Mouse (Mus musculus): ENCODE results near the gene Shank2.

The Shank2 gene

GRCm38 (mm10) chr7:144170272-144170671 is 168.5 kb downstream of the Shank2 start:
- WGBS: 59% methylated on average over 5 of the region's 5 CpGs

- 43% methylated on average over 9 of the region's 9 CpGs for WGBS
Measured at GRCm38 (mm10) chr7:144170686-144171085, 169.0 kb downstream of the Shank2 start.

- 79% methylated on average over 6 of the region's 6 CpGs for WGBS
Measured at GRCm38 (mm10) chr7:144173869-144174268, 172.1 kb downstream of the Shank2 start.

- WGBS: 30% methylated on average over 14 of the region's 14 CpGs
Measured at GRCm38 (mm10) chr7:144174329-144174728, 172.6 kb downstream of the Shank2 start.

GRCm38 (mm10) chr7:144175025-144175424 is 173.3 kb downstream of the Shank2 start:
- 12% methylated on average over 7 of the region's 7 CpGs for WGBS

- 2% methylated on average over 40 of the region's 40 CpGs for WGBS
Measured at GRCm38 (mm10) chr7:144175481-144176233, 173.9 kb downstream of the Shank2 start.

- 33% methylated on average over 3 of the region's 3 CpGs for WGBS
Measured at GRCm38 (mm10) chr7:144176234-144176730, 174.6 kb downstream of the Shank2 start.

GRCm38 (mm10) chr7:144179436-144179835 is 177.7 kb downstream of the Shank2 start:
- WGBS: 85% methylated on average over 6 of the region's 6 CpGs

- 17% methylated on average over 6 of the region's 6 CpGs for WGBS
Measured at GRCm38 (mm10) chr7:144180885-144181284, 179.2 kb downstream of the Shank2 start.

GRCm38 (mm10) chr7:144187869-144188430 is 186.2 kb downstream of the Shank2 start:
- WGBS: 76% methylated on average over 11 of the region's 11 CpGs

GRCm38 (mm10) chr7:144189446-144189845 is 187.7 kb downstream of the Shank2 start:
- 77% methylated on average over 4 of the region's 4 CpGs for WGBS

- WGBS: 89% methylated on average over 2 of the region's 2 CpGs
Measured at GRCm38 (mm10) chr7:144198491-144198890, 196.8 kb downstream of the Shank2 start.

- WGBS: 62% methylated on average over 7 of the region's 7 CpGs
Measured at GRCm38 (mm10) chr7:144202017-144202682, 200.4 kb downstream of the Shank2 start.

GRCm38 (mm10) chr7:144204290-144204689 is 202.6 kb downstream of the Shank2 start:
- WGBS: 29% methylated on average over 3 of the region's 3 CpGs

GRCm38 (mm10) chr7:144205161-144205560 is 203.4 kb downstream of the Shank2 start:
- 20% methylated on average over 1 of the region's 1 CpGs for WGBS

GRCm38 (mm10) chr7:144205837-144206236 is 204.1 kb downstream of the Shank2 start:
- WGBS: 49% methylated on average over 3 of the region's 3 CpGs

- WGBS: 43% methylated on average over 5 of the region's 5 CpGs
Measured at GRCm38 (mm10) chr7:144206254-144206653, 204.5 kb downstream of the Shank2 start.

GRCm38 (mm10) chr7:144207100-144207499 is 205.4 kb downstream of the Shank2 start:
- WGBS: 34% methylated on average over 6 of the region's 6 CpGs

GRCm38 (mm10) chr7:144207849-144208248 is 206.1 kb downstream of the Shank2 start:
- WGBS: 15% methylated on average over 7 of the region's 7 CpGs

- 89% methylated on average over 1 of the region's 1 CpGs for WGBS
Measured at GRCm38 (mm10) chr7:144208628-144209027, 206.9 kb downstream of the Shank2 start.

GRCm38 (mm10) chr7:144210526-144210925 is 208.8 kb downstream of the Shank2 start:
- 39% methylated on average over 9 of the region's 9 CpGs for WGBS

- WGBS: 7% methylated on average over 3 of the region's 3 CpGs
Measured at GRCm38 (mm10) chr7:144217192-144217591, 215.5 kb downstream of the Shank2 start.

- WGBS: 73% methylated on average over 5 of the region's 5 CpGs
Measured at GRCm38 (mm10) chr7:144228683-144229082, 227.0 kb downstream of the Shank2 start.

All from cerebral cortex, adult 2 months (tissue).